Mouse (Mus musculus): ENCODE data around the gene Iqcb1. TPM values are rescaled to one million over a fixed set of nuclear protein-coding genes. Genes with fewer than 3 reads are reported as not detected.

The Iqcb1 gene
- 48.2 and 54.4 TPM in 2 replicates for polyA plus RNA-seq (2015; fragmentation: Nextera tagmentation; extraction: Ambion mirVana)

DNA sequence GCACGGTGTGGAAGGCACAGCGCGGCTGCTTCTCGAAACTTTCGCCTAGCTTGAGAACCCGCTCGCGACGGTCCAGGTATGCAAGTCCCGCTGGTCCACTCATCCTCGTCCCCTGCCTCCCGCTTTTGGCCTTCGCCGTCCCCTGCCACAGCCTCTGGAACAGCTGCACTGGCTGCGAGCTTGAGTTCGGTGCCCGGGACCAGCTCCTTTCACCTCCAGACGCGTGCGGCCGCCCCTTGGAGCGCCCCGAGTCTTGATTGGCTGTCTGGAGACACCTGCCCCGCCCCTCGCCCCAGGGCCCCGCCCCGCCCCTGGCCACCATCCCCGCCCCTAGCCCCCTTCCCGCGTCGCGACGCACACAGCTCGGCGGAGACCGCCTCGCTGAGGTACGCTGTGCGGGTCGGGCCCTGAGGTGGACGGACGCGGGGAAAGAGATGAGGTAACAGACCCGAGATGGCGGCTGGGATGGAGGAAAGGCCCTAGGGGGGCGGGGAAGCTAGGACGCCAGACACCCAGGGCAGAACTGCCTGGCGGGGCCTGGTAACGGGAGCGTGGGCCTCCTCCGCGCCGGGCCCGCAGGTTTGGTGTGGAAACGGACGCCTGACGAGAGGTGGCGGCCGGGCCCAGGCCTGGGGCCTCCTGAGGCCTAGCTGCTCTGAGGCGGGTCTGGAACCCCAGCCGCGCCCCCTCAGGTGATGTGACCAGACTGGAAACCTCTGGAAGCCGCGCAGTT is at the start of gene Iqcb1:
Iqcb1 (plus strand) TSS at position 332 of the 733 bp plus-strand sequence.

DNA sequence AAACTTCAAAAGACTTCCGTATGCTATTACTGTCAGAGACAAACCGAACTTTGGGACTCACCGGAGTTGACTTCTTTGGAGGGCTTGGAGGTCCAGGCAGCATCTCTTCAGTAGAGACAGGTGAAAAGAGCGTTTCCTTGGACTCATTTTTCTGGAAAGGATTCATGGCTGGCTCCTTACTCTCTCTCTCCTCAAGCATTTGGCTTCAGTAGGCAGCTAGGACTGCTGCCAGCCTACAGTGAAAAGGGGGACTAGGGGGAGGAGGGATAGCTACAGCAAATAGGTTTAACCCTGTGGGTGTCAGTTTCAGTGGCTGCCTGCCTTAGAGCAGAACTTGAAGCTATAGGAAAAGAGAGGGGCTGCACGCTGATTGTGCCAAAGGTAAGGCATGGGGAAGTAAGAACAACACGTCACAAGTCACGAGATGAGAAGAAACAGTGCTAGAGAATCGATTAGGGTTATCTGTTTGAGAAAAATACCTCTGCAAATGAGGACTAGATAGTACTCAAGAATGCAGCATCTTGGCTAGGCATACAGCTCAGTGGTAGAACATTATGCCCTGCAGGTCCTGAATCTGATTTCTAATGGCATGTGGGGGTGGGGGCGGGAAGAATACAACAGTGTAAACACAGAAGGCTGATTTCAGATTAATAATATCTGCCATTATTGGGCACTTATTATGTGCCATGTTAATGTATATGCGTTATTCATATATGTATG is 43.4 kb upstream of the Iqcb1 start, which contains the start of gene Slc15a2:
Slc15a2 (minus strand) TSS at position 369 of the 720 bp plus-strand sequence.

DNA sequence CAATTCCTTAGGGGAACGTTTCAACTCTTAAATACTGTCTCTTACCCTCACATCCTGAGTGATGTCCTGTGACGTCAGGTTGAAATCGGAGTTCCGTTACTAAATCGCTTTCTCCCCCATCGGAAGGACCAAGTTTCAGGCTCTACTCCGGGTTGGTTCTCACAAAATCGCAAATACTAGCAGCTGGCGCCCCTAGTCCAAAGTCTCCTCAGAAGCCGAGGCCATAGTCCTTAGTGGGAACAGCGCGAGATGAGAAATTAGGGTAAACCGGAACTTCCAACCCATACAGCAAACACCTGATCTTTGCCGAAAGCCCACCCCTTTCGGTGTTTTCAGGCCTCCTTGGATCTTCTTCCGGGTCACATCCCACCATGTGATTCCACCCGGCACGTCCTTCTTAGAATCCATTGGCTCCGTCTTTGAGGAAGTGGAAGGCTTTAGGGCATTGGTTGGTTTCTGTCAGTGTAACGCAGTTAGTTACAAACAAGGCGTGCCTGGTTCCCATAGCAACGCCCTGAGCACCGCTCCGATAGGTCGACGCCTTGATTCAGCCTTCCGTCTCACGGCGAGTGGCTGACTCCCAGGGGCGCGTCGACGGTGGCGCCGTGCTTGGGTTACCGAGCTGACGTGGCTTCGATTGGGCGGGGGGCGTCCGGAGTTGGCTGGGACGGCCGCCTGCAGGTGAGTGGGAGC is 46.5 kb downstream of the Iqcb1 start, which contains the start of the genes Eaf2 and Golgb1:
Eaf2 (minus strand) TSS at position 421 of the 693 bp plus-strand sequence.
Golgb1 (plus strand) TSS at position 558 of the 693 bp plus-strand sequence.

Small RNA genes lying within 50 kb of the gene (microRNA-seq; reads per million reads assigned to microRNA genes)
- not detected for gene Gm22617

Other genes with a start within 250 kb of the Iqcb1 start
- gene Cd86, start 162.3 kb upstream of the Iqcb1 start, polyA plus RNA-seq (2015; fragmentation: Nextera tagmentation; extraction: Ambion mirVana) = 1.9 and 2.4 TPM in 2 replicates
- gene Ildr1, start 134.4 kb upstream of the Iqcb1 start, polyA plus RNA-seq (2015; fragmentation: Nextera tagmentation; extraction: Ambion mirVana) = 0.31 and 0.36 TPM in 2 replicates
- 34.2 and 37.3 TPM in 2 replicates for gene Slc15a2, start 43.4 kb upstream of the Iqcb1 start, polyA plus RNA-seq (2015; fragmentation: Nextera tagmentation; extraction: Ambion mirVana)
- gene Eaf2, start 46.6 kb downstream of the Iqcb1 start, polyA plus RNA-seq (2015; fragmentation: Nextera tagmentation; extraction: Ambion mirVana) = 0.39 and 0.71 TPM in 2 replicates
- 84.9 and 98.8 TPM in 2 replicates for gene Golgb1, start 46.8 kb downstream of the Iqcb1 start, polyA plus RNA-seq (2015; fragmentation: Nextera tagmentation; extraction: Ambion mirVana)
- 3.7 and 4.0 TPM in 2 replicates for gene Hcls1, start 106.6 kb downstream of the Iqcb1 start, polyA plus RNA-seq (2015; fragmentation: Nextera tagmentation; extraction: Ambion mirVana)
- gene Fbxo40, start 162.1 kb downstream of the Iqcb1 start, polyA plus RNA-seq (2015; fragmentation: Nextera tagmentation; extraction: Ambion mirVana) = 0.17 TPM in 1 of 2 replicates, not detected in the other
- gene Polq, start 183.4 kb downstream of the Iqcb1 start, polyA plus RNA-seq (2015; fragmentation: Nextera tagmentation; extraction: Ambion mirVana) = 0.92 and 1.9 TPM in 2 replicates

All from neural tube, postnatal 0 days (tissue).